Mouse (Mus musculus) spleen, adult 2 months (tissue): ENCODE measurements around the gene Tspan8.

Experiments used
- CTCF ChIP-seq: fragments of 200-500 bp; IDR thresholded peaks from 2 replicates; pipeline ENCODE4 v1.5.1; 2011; ENCODE audit warnings: mild to moderate bottlenecking, inconsistent platforms; ENCODE audit not compliant: insufficient read depth, insufficient read length, insufficient replicate concordance; ENCODE audit errors: extremely low read depth
- POLR2A ChIP-seq: fragments of 200-500 bp; IDR thresholded peaks from 2 replicates; pipeline ENCODE4 v1.6.1; 2011; ENCODE audit warnings: low read depth, low read length, inconsistent platforms

- TF ChIP-seq CTCF (no peak), POLR2A (no peak)
These were observed 33.4 kb upstream of the Tspan8 start for GRCm38 (mm10) chr10:115783232-115783631.
